Comparison of ENCODE assay signal across 8 mouse cellular contexts in genomic region chr1:139425006-139425405, GRCm38 (mm10). TPM values are rescaled to one million over a fixed set of nuclear protein-coding genes. Genes with fewer than 3 reads are reported as not detected.
DNase-seq lines count a peak whose midpoint lies in the region; ATAC-seq and TF ChIP-seq lines count a peak whose summit lies in the region.

No protein-coding gene starts in this region.

- 37% methylated on average over 3 of the region's 3 CpGs for WGBS in heart, embryonic 10.5 days
- WGBS in embryonic facial prominence, embryonic 10.5 days, result 68% methylated on average over 3 of the region's 3 CpGs
- 31% methylated on average over 3 of the region's 3 CpGs for whole genome bisulfite sequencing in intestine, embryonic 16.5 days
- 63% methylated on average over 3 of the region's 3 CpGs for WGBS in liver, postnatal 0 days (ENCODE audit: insufficient replicate concordance)

- H3K9me3 ChIP-seq in heart, embryonic 10.5 days, result no peaks in the 10 kb centered on the region
- no peaks in the 10 kb centered on the region for H3K9me3 ChIP-seq in embryonic facial prominence, embryonic 10.5 days
- H3K9me3 ChIP-seq in intestine, embryonic 16.5 days (ENCODE audit: control insufficient read depth, low read length), result no peaks in the 10 kb centered on the region
- no peaks in the 10 kb centered on the region for H3K9me3 ChIP-seq in liver, postnatal 0 days (ENCODE audit: low read length)

- H3K4me1 ChIP-seq in heart, embryonic 10.5 days, result peaks cover 29% of the 10 kb centered on the region; the same call in 1 of the 2 replicates
- H3K4me1 ChIP-seq in embryonic facial prominence, embryonic 10.5 days, result peaks cover 36% of the 10 kb centered on the region
- peaks cover 27% of the 10 kb centered on the region for H3K4me1 ChIP-seq in intestine, embryonic 16.5 days (ENCODE audit: control insufficient read depth, insufficient read depth, low read length)
- H3K4me1 ChIP-seq in liver, postnatal 0 days (ENCODE audit: insufficient read depth), result peaks cover 33% of the 10 kb centered on the region

- no peak for ATAC-seq in intestine, embryonic 16.5 days
- ATAC-seq in liver, postnatal 0 days, result no peak
- no peak for ATAC-seq in frontal cortex, adult (ENCODE audit: low TSS enrichment)
- ATAC-seq in inflammation-experienced regulatory T-cells, adult 6 months, result no peak

- 0 out of 2 replicates have a peak overlapping the region, but pooled peaks have one; percentile 16 for H3K27ac ChIP-seq in heart, embryonic 10.5 days
- H3K27ac ChIP-seq in embryonic facial prominence, embryonic 10.5 days (replicated peaks), result no peak overlapping the region
- H3K27ac ChIP-seq in intestine, embryonic 16.5 days (ENCODE audit: low read length), result no peak overlapping the region
- no peak overlapping the region for H3K27ac ChIP-seq in liver, postnatal 0 days (ENCODE audit: low read depth)

- H3K36me3 ChIP-seq in heart, embryonic 10.5 days, result peaks cover 11% of the 10 kb centered on the region
- H3K36me3 ChIP-seq in embryonic facial prominence, embryonic 10.5 days (replicated peaks), result peaks cover 32% of the 10 kb centered on the region
- H3K36me3 ChIP-seq in intestine, embryonic 16.5 days (ENCODE audit: control insufficient read depth, insufficient read depth, low read length), result peaks cover 3% of the 10 kb centered on the region; the same call in 1 of the 2 replicates
- H3K36me3 ChIP-seq in liver, postnatal 0 days (replicated peaks; ENCODE audit: insufficient read depth, low read length), result peaks cover 10% of the 10 kb centered on the region

- TF ChIP-seq CTCF in liver, postnatal 0 days (IDR thresholded peaks at IDR 0.05; ENCODE audit: low read depth), result no peak

- H3K4me2 ChIP-seq in intestine, embryonic 16.5 days (ENCODE audit: low read depth, low read length), result peak overlapping the region; percentile 50
- H3K4me2 ChIP-seq in liver, postnatal 0 days (ENCODE audit: low read depth, low read length), result peak overlapping the region; percentile 33

- no peaks in the 10 kb centered on the region for H3K27me3 ChIP-seq in heart, embryonic 10.5 days (ENCODE audit: insufficient read depth, poor library complexity, severe bottlenecking)
- H3K27me3 ChIP-seq in embryonic facial prominence, embryonic 10.5 days (replicated peaks; ENCODE audit: low read depth, poor library complexity, severe bottlenecking), result no peaks in the 10 kb centered on the region
- H3K27me3 ChIP-seq in intestine, embryonic 16.5 days (replicated peaks; ENCODE audit: control insufficient read depth, insufficient read depth, low read length), result no peaks in the 10 kb centered on the region
- no peaks in the 10 kb centered on the region for H3K27me3 ChIP-seq in liver, postnatal 0 days (ENCODE audit: insufficient read depth, low read length)

- no peak overlapping the region for H3K9ac ChIP-seq in intestine, embryonic 16.5 days (ENCODE audit: low read depth, low read length)
- no peak overlapping the region for H3K9ac ChIP-seq in liver, postnatal 0 days (replicated peaks)

- TF ChIP-seq EP300 in liver, postnatal 0 days (IDR thresholded peaks at IDR 0.05; ENCODE audit: low read depth), result no peak

- no peak for DNase-seq in heart, embryonic 10.5 days (ENCODE audit: low spot score)
- no peak for DNase-seq in heart, adult 8-10 months (ENCODE audit: low spot score)
- no peak for DNase-seq in embryonic facial prominence, embryonic 10.5 days (ENCODE audit: low spot score)
- DNase-seq in liver, postnatal 0 days, result no peak
- no peak for DNase-seq in spleen, postnatal 4 days (ENCODE audit: low spot score in 2 of 2)

- peak overlapping the region; percentile 49 for H3K4me3 ChIP-seq in heart, embryonic 10.5 days
- peak overlapping the region; percentile 87 for H3K4me3 ChIP-seq in embryonic facial prominence, embryonic 10.5 days
- peak overlapping the region; percentile 9 for H3K4me3 ChIP-seq in intestine, embryonic 16.5 days (ENCODE audit: low read length)
- H3K4me3 ChIP-seq in liver, postnatal 0 days (ENCODE audit: low read depth, low read length), result no peak overlapping the region

RNA-seq across cellular contexts. Expression of gene Zbtb41, which starts 2.9 kb away (rescaled TPM):
- 8.3 and 9.4 TPM in 2 replicates for polyA plus RNA-seq in heart, embryonic 10.5 days (2016; fragmentation: Nextera tagmentation; extraction: Ambion mirVana)
- 10 to 100 TPM; 19.7 to 25.4 (median 21.6) TPM for total RNA-seq in heart, adult 8-10 months (2022)
- polyA plus RNA-seq in embryonic facial prominence, embryonic 10.5 days (2016; fragmentation: Nextera tagmentation; extraction: Ambion mirVana), result 10.8 and 11.1 TPM in 2 replicates
- polyA plus RNA-seq in intestine, embryonic 16.5 days (2015; fragmentation: Nextera tagmentation; extraction: Ambion mirVana), result 5.4 and 5.8 TPM in 2 replicates
- 1.5 and 1.6 TPM in 2 replicates for polyA plus RNA-seq in liver, postnatal 0 days (2015; fragmentation: Nextera tagmentation; extraction: Ambion mirVana)
- polyA plus RNA-seq in inflammation-experienced regulatory T-cells, adult 6 months (2017; shearing (Covaris generic)), result 1 to 10 TPM; 4.3 to 7.2 (median 4.8) TPM

RNA-seq across cellular contexts. Expression of gene Aspm, which starts 29.6 kb away (rescaled TPM):
- polyA plus RNA-seq in heart, embryonic 10.5 days (2016; fragmentation: Nextera tagmentation; extraction: Ambion mirVana), result 13.9 and 14.7 TPM in 2 replicates
- under 1 TPM; 0.12 to 0.72 (median 0.31) TPM for total RNA-seq in heart, adult 8-10 months (2022)
- 20.2 and 21.8 TPM in 2 replicates for polyA plus RNA-seq in embryonic facial prominence, embryonic 10.5 days (2016; fragmentation: Nextera tagmentation; extraction: Ambion mirVana)
- 6.6 and 6.9 TPM in 2 replicates for polyA plus RNA-seq in intestine, embryonic 16.5 days (2015; fragmentation: Nextera tagmentation; extraction: Ambion mirVana)
- polyA plus RNA-seq in liver, postnatal 0 days (2015; fragmentation: Nextera tagmentation; extraction: Ambion mirVana), result 4.6 and 5.3 TPM in 2 replicates
- 10 to 100 TPM in 1 of 3 experiments, 1 to 10 TPM in 1, under 1 TPM in 1; 0.50 to 10.3 (median 1.2) TPM for polyA plus RNA-seq in inflammation-experienced regulatory T-cells, adult 6 months (2017; shearing (Covaris generic))

RNA-seq across cellular contexts. Expression of gene Crb1, which starts 48.1 kb away (rescaled TPM):
- polyA plus RNA-seq in heart, embryonic 10.5 days (2016; fragmentation: Nextera tagmentation; extraction: Ambion mirVana), result 0.39 and 0.62 TPM in 2 replicates
- 1 to 10 TPM in 1 of 4 experiments, under 1 TPM in 3; 0.22 to 1.1 (median 0.62) TPM for total RNA-seq in heart, adult 8-10 months (2022)
- 0.25 and 0.38 TPM in 2 replicates for polyA plus RNA-seq in embryonic facial prominence, embryonic 10.5 days (2016; fragmentation: Nextera tagmentation; extraction: Ambion mirVana)
- 0.04 and 0.15 TPM in 2 replicates for polyA plus RNA-seq in intestine, embryonic 16.5 days (2015; fragmentation: Nextera tagmentation; extraction: Ambion mirVana)
- not detected in 2 replicates for polyA plus RNA-seq in liver, postnatal 0 days (2015; fragmentation: Nextera tagmentation; extraction: Ambion mirVana)
- polyA plus RNA-seq in inflammation-experienced regulatory T-cells, adult 6 months (2017; shearing (Covaris generic)), result not detected
